ENCODE assay signal across 7 mouse cellular contexts in the genomic region with DNA sequence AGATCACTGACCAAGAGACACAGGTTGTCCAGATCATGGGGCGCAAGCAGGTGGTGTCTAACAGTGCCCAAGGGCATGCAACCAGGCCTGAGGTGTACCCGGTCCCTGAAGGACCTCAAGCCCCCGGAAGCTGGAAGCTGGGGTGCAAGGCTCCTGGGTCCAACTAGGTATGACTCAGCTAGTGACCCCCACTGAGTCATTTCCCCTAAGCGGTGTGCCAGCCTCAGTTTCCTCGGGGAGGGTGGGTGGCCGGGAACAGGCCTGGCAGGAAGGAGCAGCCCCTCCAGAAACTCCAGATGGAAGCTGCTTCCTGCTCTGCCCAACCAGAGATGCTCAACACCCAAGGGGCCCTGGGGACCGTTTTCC. TPM values are rescaled to one million over a fixed set of nuclear protein-coding genes. Genes with fewer than 3 reads are reported as not detected.
DNase-seq lines count a peak whose midpoint lies in the region; ATAC-seq and TF ChIP-seq lines count a peak whose summit lies in the region.

No protein-coding gene starts in this region.

- H3K27ac ChIP-seq in kidney, embryonic 16.5 days (ENCODE audit: low read length), result peak overlapping the region; percentile 88
- H3K27ac ChIP-seq in embryonic fibroblast, embryonic 13.5 days (ENCODE audit: insufficient read depth, low read length), result peak overlapping the region; percentile 28; the same call in 1 of the 2 replicates
- peak overlapping the region; percentile 61; the same call in 1 of the 2 replicates for H3K27ac ChIP-seq in liver, embryonic 15.5 days (replicated peaks)

- WGBS in kidney, embryonic 16.5 days, result 54% methylated on average over 7 of the region's 7 CpGs
- 38% methylated on average over 7 of the region's 7 CpGs for WGBS in liver, embryonic 15.5 days (ENCODE audit: insufficient replicate concordance)

- peaks cover 59% of the 10 kb centered on the region for H3K4me1 ChIP-seq in kidney, embryonic 16.5 days (ENCODE audit: insufficient read depth, low read length)
- peaks cover 14% of the 10 kb centered on the region for H3K4me1 ChIP-seq in embryonic fibroblast, embryonic 13.5 days (ENCODE audit: control insufficient read depth, insufficient read depth, low read length)
- peaks cover 84% of the 10 kb centered on the region for H3K4me1 ChIP-seq in liver, embryonic 15.5 days (replicated peaks)

- TF ChIP-seq CTCF in embryonic fibroblast, embryonic 13.5 days (IDR thresholded peaks at IDR 0.05; ENCODE audit: borderline replicate concordance, insufficient read depth, low read length), result no peak

- H3K27me3 ChIP-seq in kidney, embryonic 16.5 days (ENCODE audit: insufficient read depth, low read length), result no peaks in the 10 kb centered on the region
- peaks cover 23% of the 10 kb centered on the region for H3K27me3 ChIP-seq in liver, embryonic 15.5 days

- no peak for TF ChIP-seq POLR2A in embryonic fibroblast, embryonic 13.5 days (IDR thresholded peaks at IDR 0.05; ENCODE audit: low read depth, low read length)

- no peaks in the 10 kb centered on the region for H3K36me3 ChIP-seq in kidney, embryonic 16.5 days (ENCODE audit: insufficient read depth, low read length)
- H3K36me3 ChIP-seq in liver, embryonic 15.5 days (replicated peaks), result peaks cover 1% of the 10 kb centered on the region; the same call in 1 of the 2 replicates

- H3K4me2 ChIP-seq in kidney, embryonic 16.5 days (replicated peaks; ENCODE audit: low read depth, low read length), result peak overlapping the region; percentile 97
- peak overlapping the region; percentile 99 for H3K4me2 ChIP-seq in liver, embryonic 15.5 days

- no peak for ATAC-seq in kidney, embryonic 16.5 days (ENCODE audit: low FRiP score, low TSS enrichment)
- ATAC-seq in liver, embryonic 15.5 days (ENCODE audit: insufficient read depth), result no peak

- no peak overlapping the region; the same call in 1 of the 2 replicates for H3K9ac ChIP-seq in kidney, embryonic 16.5 days (replicated peaks; ENCODE audit: low read length)
- H3K9ac ChIP-seq in liver, embryonic 15.5 days, result no peak overlapping the region

- no peak for DNase-seq in kidney, adult 9 months
- DNase-seq in MN1 (ENCODE audit: low spot score), result peak; percentile 42
- no peak for DNase-seq in right cerebral cortex, postnatal 36 days (ENCODE audit: low spot score in 2 of 2)
- no peak for DNase-seq in Muller cell, postnatal 12 days (ENCODE audit: inconsistent ontology term)

- H3K9me3 ChIP-seq in kidney, embryonic 16.5 days (ENCODE audit: low read length), result no peaks in the 10 kb centered on the region
- H3K9me3 ChIP-seq in liver, embryonic 15.5 days (replicated peaks), result no peaks in the 10 kb centered on the region

- peak overlapping the region; percentile 87 for H3K4me3 ChIP-seq in kidney, embryonic 16.5 days (ENCODE audit: low read length)
- H3K4me3 ChIP-seq in embryonic fibroblast, embryonic 13.5 days (ENCODE audit: insufficient read depth, low read length), result peak overlapping the region; percentile 67
- peak overlapping the region; percentile 83 for H3K4me3 ChIP-seq in liver, embryonic 15.5 days (replicated peaks)

RNA-seq across cellular contexts. Expression of gene Sh2b3, which starts 3.2 kb away (rescaled TPM):
- polyA plus RNA-seq in kidney, embryonic 16.5 days (2015; fragmentation: Nextera tagmentation; extraction: Ambion mirVana), result 17.4 and 17.8 TPM in 2 replicates
- 21.1 and 23.6 TPM in 2 replicates for polyA plus RNA-seq in embryonic fibroblast, embryonic 13.5 days (2011; ENCODE audit: insufficient read length, low read depth, missing spikeins)
- polyA plus RNA-seq in liver, embryonic 15.5 days (2015; fragmentation: Nextera tagmentation; extraction: Ambion mirVana), result 6.7 and 7.7 TPM in 2 replicates

RNA-seq across cellular contexts. Expression of gene Pheta1, which starts 14.6 kb away (rescaled TPM):
- 28.9 and 33.2 TPM in 2 replicates for polyA plus RNA-seq in kidney, embryonic 16.5 days (2015; fragmentation: Nextera tagmentation; extraction: Ambion mirVana)
- polyA plus RNA-seq in embryonic fibroblast, embryonic 13.5 days (2011; ENCODE audit: insufficient read length, low read depth, missing spikeins), result 4.8 and 6.4 TPM in 2 replicates
- 3.9 and 4.5 TPM in 2 replicates for polyA plus RNA-seq in liver, embryonic 15.5 days (2015; fragmentation: Nextera tagmentation; extraction: Ambion mirVana)

Comparison
In these comparisons a context has a peak if more than half of its experiments do, and no peak if none do; other contexts are left out.
1. H3K27ac ChIP-seq: peak in every context shown above with its lines; median percentile 88 in kidney, embryonic 16.5 days; 61 in liver, embryonic 15.5 days; 28 in embryonic fibroblast, embryonic 13.5 days.